Mouse (Mus musculus): ENCODE measurements around the gene Dlg4. TPM values are rescaled to one million over a fixed set of nuclear protein-coding genes. Genes with fewer than 3 reads are reported as not detected.

The Dlg4 gene
- polyA plus RNA-seq, 1 experiment from 2014 or later: 32.7 TPM

- ATAC-seq: no peak
- H3K9ac ChIP-seq (replicated peaks; ENCODE audit: low read depth, low read length): no peak overlapping the region
- H3K36me3 ChIP-seq (ENCODE audit: control insufficient read depth, insufficient read depth): peaks cover 24% of the 10 kb centered on the region
- H3K4me3 ChIP-seq (replicated peaks; ENCODE audit: low read length): peak overlapping the region; percentile 82
- peak overlapping the region; percentile 95 for H3K4me2 ChIP-seq (ENCODE audit: low read length)
- no peaks in the 10 kb centered on the region for H3K27me3 ChIP-seq (replicated peaks; ENCODE audit: control insufficient read depth, insufficient read depth, low read length)
- peaks cover 42% of the 10 kb centered on the region for H3K4me1 ChIP-seq (replicated peaks; ENCODE audit: control insufficient read depth, insufficient read depth, low read length)
- no peaks in the 10 kb centered on the region for H3K9me3 ChIP-seq (ENCODE audit: control insufficient read depth, low read length)
- H3K27ac ChIP-seq (ENCODE audit: low read length): no peak overlapping the region
Observed at GRCm38 (mm10) chr11:70001865-70002264, 14.9 kb upstream of the Dlg4 start.

GRCm38 (mm10) chr11:70002471-70002870 lies 14.3 kb upstream of the Dlg4 start:
- no peak for ATAC-seq
- Histone ChIP-seq H3K36me3 (ENCODE audit: control insufficient read depth, insufficient read depth) (peaks cover 29% of the 10 kb centered on the region), H3K4me2 (ENCODE audit: low read length) (peak overlapping the region; percentile 95), H3K27ac (ENCODE audit: low read length) (no peak overlapping the region), H3K9me3 (ENCODE audit: control insufficient read depth, low read length) (no peaks in the 10 kb centered on the region), H3K27me3 (replicated peaks; ENCODE audit: control insufficient read depth, insufficient read depth, low read length) (no peaks in the 10 kb centered on the region), H3K4me3 (replicated peaks; ENCODE audit: low read length) (no peak overlapping the region), H3K4me1 (replicated peaks; ENCODE audit: control insufficient read depth, insufficient read depth, low read length) (peaks cover 39% of the 10 kb centered on the region), H3K9ac (replicated peaks; ENCODE audit: low read depth, low read length) (no peak overlapping the region)
- WGBS: 89% methylated on average over 2 of the region's 2 CpGs

GRCm38 (mm10) chr11:70005521-70005920 lies 11.2 kb upstream of the Dlg4 start:
- H3K27ac ChIP-seq (ENCODE audit: low read length): no peak overlapping the region
- H3K36me3 ChIP-seq (ENCODE audit: control insufficient read depth, insufficient read depth): peaks cover 40% of the 10 kb centered on the region
- WGBS: 47% methylated on average over 5 of the region's 5 CpGs
- H3K9ac ChIP-seq (replicated peaks; ENCODE audit: low read depth, low read length): no peak overlapping the region
- peaks cover 29% of the 10 kb centered on the region for H3K4me1 ChIP-seq (replicated peaks; ENCODE audit: control insufficient read depth, insufficient read depth, low read length)
- H3K9me3 ChIP-seq (ENCODE audit: control insufficient read depth, low read length): no peaks in the 10 kb centered on the region
- no peak for ATAC-seq
- no peaks in the 10 kb centered on the region for H3K27me3 ChIP-seq (replicated peaks; ENCODE audit: control insufficient read depth, insufficient read depth, low read length)
- no peak overlapping the region for H3K4me3 ChIP-seq (replicated peaks; ENCODE audit: low read length)
- H3K4me2 ChIP-seq (ENCODE audit: low read length): no peak overlapping the region

- no peaks in the 10 kb centered on the region for H3K27me3 ChIP-seq (replicated peaks; ENCODE audit: control insufficient read depth, insufficient read depth, low read length)
- H3K4me2 ChIP-seq (ENCODE audit: low read length): no peak overlapping the region
- H3K4me3 ChIP-seq (replicated peaks; ENCODE audit: low read length): no peak overlapping the region
- H3K27ac ChIP-seq (ENCODE audit: low read length): no peak overlapping the region
- ATAC-seq: no peak
- peaks cover 51% of the 10 kb centered on the region for H3K36me3 ChIP-seq (ENCODE audit: control insufficient read depth, insufficient read depth)
- no peaks in the 10 kb centered on the region for H3K9me3 ChIP-seq (ENCODE audit: control insufficient read depth, low read length)
- WGBS: 97% methylated on average over 6 of the region's 6 CpGs
- peaks cover 9% of the 10 kb centered on the region for H3K4me1 ChIP-seq (replicated peaks; ENCODE audit: control insufficient read depth, insufficient read depth, low read length)
- H3K9ac ChIP-seq (replicated peaks; ENCODE audit: low read depth, low read length): no peak overlapping the region
Observed at GRCm38 (mm10) chr11:70010033-70010432, 6.7 kb upstream of the Dlg4 start.

- Histone ChIP-seq H3K4me1 (replicated peaks; ENCODE audit: control insufficient read depth, insufficient read depth, low read length) (peaks cover 11% of the 10 kb centered on the region), H3K27me3 (replicated peaks; ENCODE audit: control insufficient read depth, insufficient read depth, low read length) (no peaks in the 10 kb centered on the region), H3K36me3 (ENCODE audit: control insufficient read depth, insufficient read depth) (peaks cover 50% of the 10 kb centered on the region), H3K9ac (replicated peaks; ENCODE audit: low read depth, low read length) (no peak overlapping the region), H3K9me3 (ENCODE audit: control insufficient read depth, low read length) (no peaks in the 10 kb centered on the region), H3K27ac (ENCODE audit: low read length) (no peak overlapping the region), H3K4me2 (ENCODE audit: low read length) (no peak overlapping the region), H3K4me3 (replicated peaks; ENCODE audit: low read length) (no peak overlapping the region)
- no peak for ATAC-seq
- WGBS: 89% methylated on average over 12 of the region's 12 CpGs
Observed at GRCm38 (mm10) chr11:70010548-70010947, 6.2 kb upstream of the Dlg4 start.

- H3K9ac ChIP-seq (replicated peaks; ENCODE audit: low read depth, low read length): no peak overlapping the region
- no peaks in the 10 kb centered on the region for H3K9me3 ChIP-seq (ENCODE audit: control insufficient read depth, low read length)
- H3K4me2 ChIP-seq (ENCODE audit: low read length): no peak overlapping the region
- H3K36me3 ChIP-seq (ENCODE audit: control insufficient read depth, insufficient read depth): peaks cover 47% of the 10 kb centered on the region
- 86% methylated on average over 10 of the region's 10 CpGs for WGBS
- no peak overlapping the region for H3K4me3 ChIP-seq (replicated peaks; ENCODE audit: low read length)
- no peaks in the 10 kb centered on the region for H3K27me3 ChIP-seq (replicated peaks; ENCODE audit: control insufficient read depth, insufficient read depth, low read length)
- ATAC-seq: no peak
- H3K4me1 ChIP-seq (replicated peaks; ENCODE audit: control insufficient read depth, insufficient read depth, low read length): peaks cover 13% of the 10 kb centered on the region
- no peak overlapping the region for H3K27ac ChIP-seq (ENCODE audit: low read length)
Observed at GRCm38 (mm10) chr11:70010961-70011360, 5.8 kb upstream of the Dlg4 start.

GRCm38 (mm10) chr11:70012931-70013330 lies 3.8 kb upstream of the Dlg4 start:
- H3K27me3 ChIP-seq (replicated peaks; ENCODE audit: control insufficient read depth, insufficient read depth, low read length): no peaks in the 10 kb centered on the region
- H3K9ac ChIP-seq (replicated peaks; ENCODE audit: low read depth, low read length): no peak overlapping the region
- no peak for ATAC-seq
- H3K4me3 ChIP-seq (replicated peaks; ENCODE audit: low read length): no peak overlapping the region
- peaks cover 21% of the 10 kb centered on the region for H3K4me1 ChIP-seq (replicated peaks; ENCODE audit: control insufficient read depth, insufficient read depth, low read length)
- no peak overlapping the region for H3K27ac ChIP-seq (ENCODE audit: low read length)
- no peak overlapping the region for H3K4me2 ChIP-seq (ENCODE audit: low read length)
- H3K9me3 ChIP-seq (ENCODE audit: control insufficient read depth, low read length): no peaks in the 10 kb centered on the region
- WGBS: 76% methylated on average over 9 of the region's 9 CpGs
- H3K36me3 ChIP-seq (ENCODE audit: control insufficient read depth, insufficient read depth): peaks cover 28% of the 10 kb centered on the region

GRCm38 (mm10) chr11:70013408-70013807 lies 3.3 kb upstream of the Dlg4 start:
- Histone ChIP-seq H3K4me3 (replicated peaks; ENCODE audit: low read length) (no peak overlapping the region), H3K9me3 (ENCODE audit: control insufficient read depth, low read length) (no peaks in the 10 kb centered on the region), H3K4me2 (ENCODE audit: low read length) (no peak overlapping the region), H3K27ac (ENCODE audit: low read length) (no peak overlapping the region), H3K4me1 (replicated peaks; ENCODE audit: control insufficient read depth, insufficient read depth, low read length) (peaks cover 23% of the 10 kb centered on the region), H3K27me3 (replicated peaks; ENCODE audit: control insufficient read depth, insufficient read depth, low read length) (no peaks in the 10 kb centered on the region), H3K9ac (replicated peaks; ENCODE audit: low read depth, low read length) (no peak overlapping the region), H3K36me3 (ENCODE audit: control insufficient read depth, insufficient read depth) (peaks cover 27% of the 10 kb centered on the region)
- ATAC-seq: no peak
- WGBS: 94% methylated on average over 3 of the region's 3 CpGs

GRCm38 (mm10) chr11:70014051-70014450 lies 2.7 kb upstream of the Dlg4 start:
- no peaks in the 10 kb centered on the region for H3K9me3 ChIP-seq (ENCODE audit: control insufficient read depth, low read length)
- peaks cover 22% of the 10 kb centered on the region for H3K36me3 ChIP-seq (ENCODE audit: control insufficient read depth, insufficient read depth)
- H3K27me3 ChIP-seq (replicated peaks; ENCODE audit: control insufficient read depth, insufficient read depth, low read length): no peaks in the 10 kb centered on the region
- WGBS: 63% methylated on average over 5 of the region's 5 CpGs
- ATAC-seq: no peak
- peaks cover 28% of the 10 kb centered on the region for H3K4me1 ChIP-seq (replicated peaks; ENCODE audit: control insufficient read depth, insufficient read depth, low read length)
- no peak overlapping the region for H3K27ac ChIP-seq (ENCODE audit: low read length)
- no peak overlapping the region for H3K9ac ChIP-seq (replicated peaks; ENCODE audit: low read depth, low read length)
- H3K4me3 ChIP-seq (replicated peaks; ENCODE audit: low read length): no peak overlapping the region
- no peak overlapping the region for H3K4me2 ChIP-seq (ENCODE audit: low read length)

GRCm38 (mm10) chr11:70014880-70015558 lies 1.7 kb upstream of the Dlg4 start, which contains the start of gene Acadvl:
Gene Acadvl (minus strand): TSS chr11:70015411.
- Histone ChIP-seq H3K4me2 (ENCODE audit: low read length) (peak within 1 kb of the TSS; percentile 80), H3K4me3 (replicated peaks; ENCODE audit: low read length) (peak within 1 kb of the TSS; percentile 67), H3K4me1 (replicated peaks; ENCODE audit: control insufficient read depth, insufficient read depth, low read length) (peaks cover 38% of the 10 kb centered on the region), H3K27me3 (replicated peaks; ENCODE audit: control insufficient read depth, insufficient read depth, low read length) (no peaks in the 10 kb centered on the region), H3K9me3 (ENCODE audit: control insufficient read depth, low read length) (no peaks in the 10 kb centered on the region), H3K27ac (ENCODE audit: low read length) (peak within 1 kb of the TSS; percentile 25; the same call in 1 of the 2 replicates), H3K9ac (replicated peaks; ENCODE audit: low read depth, low read length) (peak within 1 kb of the TSS; percentile 69), H3K36me3 (ENCODE audit: control insufficient read depth, insufficient read depth) (peaks cover 13% of the 10 kb centered on the region)
- ATAC-seq: peak; percentile 82
- under 1% methylated on average over 35 of the region's 35 CpGs for WGBS
